Mouse (Mus musculus) heart, postnatal 0 days (tissue): ENCODE measurements at regions not wholly inside any gene's neighbourhood (a gene's known extent, or its start where the extent isn't known, plus 50 kb on each side); places are given as distances from the start of the nearest gene placed in this dataset.

Experiments used
- ATAC-seq: fragments of 200-750 bp; cut with Nextera tagmentation; 2 replicates; pipeline ENCODE4 v1.8.0; 2017; ENCODE audit warnings: low read depth, moderate number of reproducible peaks, moderate library complexity; ENCODE audit not compliant: insufficient read depth
- DNase-seq: peaks from one replicate; pipeline ENCODE4 v3.0.0-alpha.2; 2016; ENCODE audit warnings: low spot score
- H3K27ac ChIP-seq: fragments of 300-500 bp; sonication (generic); 2 replicates; pipeline ENCODE4 v1.5.1; 2014; ENCODE audit warnings: low read depth, mild to moderate bottlenecking
- H3K27me3 ChIP-seq: fragments of 300-500 bp; sonication (generic); 2 replicates; pipeline ENCODE4 v1.6.1; 2014; ENCODE audit warnings: low read length, mixed read lengths; ENCODE audit not compliant: control insufficient read depth, insufficient read depth
- H3K36me3 ChIP-seq: fragments of 300-500 bp; sonication (generic); replicated peaks from 2 replicates; pipeline ENCODE4 v1.6.1; 2014; ENCODE audit warnings: low read length, mixed read lengths; ENCODE audit not compliant: control insufficient read depth, insufficient read depth
- H3K4me1 ChIP-seq: fragments of 300-500 bp; sonication (generic); 2 replicates; pipeline ENCODE4 v1.6.1; 2014; ENCODE audit warnings: antibody characterized with exemption; ENCODE audit not compliant: control insufficient read depth, insufficient read depth
- H3K4me2 ChIP-seq: fragments of 300-500 bp; sonication (generic); 2 replicates; pipeline ENCODE4 v1.6.1; 2014; ENCODE audit warnings: low read depth, mild to moderate bottlenecking, low read length, moderate library complexity
- H3K4me3 ChIP-seq: fragments of 300-500 bp; sonication (generic); 2 replicates; pipeline ENCODE4 v1.5.1; 2014; ENCODE audit warnings: low read depth, low read length
- H3K9ac ChIP-seq: fragments of 300-500 bp; sonication (generic); replicated peaks from 2 replicates; pipeline ENCODE4 v1.6.1; 2014; ENCODE audit warnings: low read depth, low read length, mixed read lengths
- H3K9me3 ChIP-seq: fragments of 300-500 bp; sonication (generic); replicated peaks from 2 replicates; pipeline ENCODE4 v1.6.1; 2016; ENCODE audit warnings: low read length; ENCODE audit not compliant: control insufficient read depth
- CTCF ChIP-seq: IDR thresholded peaks from 2 replicates; pipeline ENCODE4 v1.5.1; 2016; ENCODE audit warnings: antibody characterized with exemption, control low read depth, low read depth
- EP300 ChIP-seq: IDR thresholded peaks from 2 replicates; pipeline ENCODE4 v1.6.1; 2016; ENCODE audit warnings: antibody characterized with exemption, low read depth
- WGBS: fragments of 180-500 bp; shearing (Covaris S2); extraction: QIAGEN DNeasy Blood & Tissue Kit; methylation state at CpG from one replicate; pipeline ENCODE4 v1.1.7; 2014; 5-methylcytosine and 5-hydroxymethylcytosine counted together

- Histone ChIP-seq H3K4me1 (peaks cover 10% of the 10 kb centered on the region; the same call in 1 of the 2 replicates), H3K4me3 (peak overlapping the region; percentile 31), H3K27me3 (0 out of 2 replicates have a peak, but pooled peaks cover 12% of the 10 kb centered on the region), H3K36me3 (no peaks in the 10 kb centered on the region), H3K27ac (no peak overlapping the region), H3K4me2 (peak overlapping the region; percentile 56), H3K9ac (no peak overlapping the region), H3K9me3 (no peaks in the 10 kb centered on the region)
- WGBS, result 24% methylated on average over 32 of the region's 33 CpGs
- no peak for TF ChIP-seq CTCF
- no peak for TF ChIP-seq EP300
- DNase-seq (no peak), ATAC-seq (no peak)
Measured at GRCm38 (mm10) chr8:34689049-34689824, 577.7 kb upstream of the Gm10131 start.

DNA sequence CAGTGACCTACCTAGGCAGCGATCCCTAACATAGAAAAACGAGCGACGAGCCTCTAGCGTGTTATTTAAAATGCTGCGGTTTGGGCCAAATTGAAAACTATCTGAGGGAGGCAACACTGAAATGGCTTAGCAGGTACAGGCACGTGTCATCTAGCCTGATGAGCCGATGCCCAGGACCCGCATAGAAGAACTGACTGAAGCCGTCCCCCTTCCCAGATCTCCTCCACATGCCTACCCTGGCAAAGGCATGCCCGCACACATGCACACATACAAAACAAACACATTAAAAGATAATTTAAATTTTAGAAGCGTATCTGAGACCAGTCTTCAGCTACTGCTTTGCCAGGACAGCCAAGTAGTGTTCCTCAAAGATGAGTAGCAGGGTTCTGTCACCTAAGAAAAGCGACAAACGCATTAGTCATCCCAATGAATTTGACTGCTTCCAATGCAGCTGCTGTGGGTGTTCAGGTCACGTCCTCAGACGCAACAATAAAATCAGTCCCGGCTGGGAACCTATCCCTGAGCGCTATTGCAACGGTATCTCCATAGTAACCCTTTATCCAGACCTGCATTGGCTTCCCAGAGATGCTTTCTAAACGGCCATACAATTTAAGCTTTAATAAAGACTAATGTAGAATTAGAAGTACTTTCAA is 577.0 kb upstream of the Gm10131 start:
- Histone ChIP-seq H3K27me3 (0 out of 2 replicates have a peak, but pooled peaks cover 12% of the 10 kb centered on the region), H3K4me2 (0 out of 2 replicates have a peak overlapping the region, but pooled peaks have one; percentile 56), H3K4me3 (no peak overlapping the region), H3K36me3 (no peaks in the 10 kb centered on the region), H3K9me3 (no peaks in the 10 kb centered on the region), H3K9ac (no peak overlapping the region), H3K4me1 (peaks cover 10% of the 10 kb centered on the region; the same call in 1 of the 2 replicates), H3K27ac (no peak overlapping the region)
- WGBS, result 76% methylated on average over 20 of the region's 20 CpGs
- TF ChIP-seq CTCF, result no peak
- no peak for TF ChIP-seq EP300
- ATAC-seq (no peak), DNase-seq (no peak)

- Histone ChIP-seq H3K27me3 (0 out of 2 replicates have a peak, but pooled peaks cover 10% of the 10 kb centered on the region), H3K4me3 (no peak overlapping the region), H3K4me2 (no peak overlapping the region), H3K27ac (no peak overlapping the region), H3K9ac (no peak overlapping the region), H3K9me3 (no peaks in the 10 kb centered on the region), H3K36me3 (no peaks in the 10 kb centered on the region), H3K4me1 (peaks cover 10% of the 10 kb centered on the region; the same call in 1 of the 2 replicates)
- TF ChIP-seq EP300 (no peak), CTCF (no peak)
- ATAC-seq, result no peak
- 83% methylated on average over 10 of the region's 10 CpGs for WGBS
- no peak for DNase-seq
Measured at GRCm38 (mm10) chr8:34686371-34686770, 574.8 kb upstream of the Gm10131 start.

- peaks cover 4% of the 10 kb centered on the region; the same call in 1 of the 2 replicates for H3K27me3 ChIP-seq
- no peak overlapping the region for H3K9ac ChIP-seq
- H3K4me1 ChIP-seq, result peaks cover 7% of the 10 kb centered on the region; the same call in 1 of the 2 replicates
- WGBS, result 72% methylated on average over 7 of the region's 7 CpGs
- no peak overlapping the region for H3K4me3 ChIP-seq
- H3K36me3 ChIP-seq, result no peaks in the 10 kb centered on the region
- no peak overlapping the region for H3K27ac ChIP-seq
- H3K9me3 ChIP-seq, result no peaks in the 10 kb centered on the region
- DNase-seq (no peak), ATAC-seq (no peak)
- H3K4me2 ChIP-seq, result no peak overlapping the region
- TF ChIP-seq CTCF (no peak), EP300 (no peak)
Measured at GRCm38 (mm10) chr8:34684683-34685082, 573.1 kb upstream of the Gm10131 start.

- no peak overlapping the region for H3K4me2 ChIP-seq
- H3K4me1 ChIP-seq, result no peaks in the 10 kb centered on the region
- DNase-seq, result no peak
- ATAC-seq, result no peak
- TF ChIP-seq CTCF, result no peak
- TF ChIP-seq EP300, result no peak
- no peaks in the 10 kb centered on the region for H3K36me3 ChIP-seq
- no peak overlapping the region for H3K4me3 ChIP-seq
- peaks cover 4% of the 10 kb centered on the region; the same call in 1 of the 2 replicates for H3K27me3 ChIP-seq
- H3K27ac ChIP-seq, result no peak overlapping the region
- H3K9ac ChIP-seq, result no peak overlapping the region
- WGBS, result 82% methylated on average over 5 of the region's 5 CpGs
- H3K9me3 ChIP-seq, result no peaks in the 10 kb centered on the region
Measured at GRCm38 (mm10) chr8:34683173-34683572, 571.6 kb upstream of the Gm10131 start.
